Comparison of ENCODE assay signal across 13 mouse cellular contexts in the genomic region with DNA sequence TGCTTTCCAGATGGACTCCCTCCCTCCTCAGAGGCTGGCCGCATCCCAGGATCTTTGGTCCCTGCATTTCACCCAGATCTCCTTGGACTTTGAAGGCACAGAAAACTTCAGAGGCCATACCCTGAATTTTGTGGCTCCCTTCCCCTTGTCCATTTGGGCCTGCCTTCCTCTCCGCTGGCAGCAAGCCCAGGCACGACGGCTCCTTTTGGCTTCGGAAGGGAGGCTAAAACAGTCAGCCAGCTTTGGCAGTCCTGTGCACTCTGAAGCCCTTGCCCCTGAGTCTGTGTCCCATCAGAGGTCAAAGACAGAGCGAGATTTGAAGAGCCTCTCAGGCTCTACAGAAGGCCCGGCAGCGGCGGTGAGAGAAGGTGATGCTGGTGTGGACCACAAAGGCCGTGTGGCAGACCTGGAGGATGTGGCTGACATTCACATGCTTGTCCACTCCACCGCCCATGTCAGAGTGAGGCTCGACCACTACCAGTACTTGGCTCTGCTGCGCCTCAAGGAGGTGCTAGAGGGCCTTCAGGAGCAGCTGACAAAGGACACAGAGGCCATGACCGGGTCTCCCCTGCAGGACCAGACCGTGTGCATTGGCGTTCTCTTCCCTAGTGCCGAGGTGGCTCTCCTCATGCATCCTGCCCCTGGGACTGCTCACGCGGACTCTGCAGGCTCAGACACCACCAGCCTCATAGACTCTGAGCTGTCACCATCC. TPM values are rescaled to one million over a fixed set of nuclear protein-coding genes. Genes with fewer than 3 reads are reported as not detected.
DNase-seq lines count a peak whose midpoint lies in the region; ATAC-seq and TF ChIP-seq lines count a peak whose summit lies in the region.
"Had no signal": no experiment of that assay in that cellular context is flagged by ENCODE, and none has a peak within 500 bp of the region (broad histone marks: within the 10 kb centered on the region; RNA-seq: fewer than 3 reads in every experiment).

No protein-coding gene starts in this region.

- peak; percentile 50 to 66 for DNase-seq in cerebellum, postnatal 25 days
- no peak for DNase-seq in cerebellum, postnatal 4 days (ENCODE audit: low spot score in 2 of 2)
- DNase-seq in left cerebral cortex, adult 2 months (ENCODE audit: extremely low spot score in 1 of 2, low spot score in 2 of 2) = no peak
- no peak for DNase-seq in left cerebral cortex, adult 9 months (ENCODE audit: low spot score in 2 of 2)
- peak; percentile 82 for DNase-seq in adipocyte (ENCODE audit: low spot score)
- peak; percentile 51 for DNase-seq in heart, postnatal 0 days (ENCODE audit: low spot score)
- no peak for DNase-seq in thymus, adult 18-20 months
- no peak for DNase-seq in retina, postnatal 1 day

- no peaks in the 10 kb centered on the region for H3K27me3 ChIP-seq in heart, postnatal 0 days (ENCODE audit: control insufficient read depth, insufficient read depth, low read length)
- H3K27me3 ChIP-seq: forebrain, embryonic 13.5 days; kidney, embryonic 15.5 days; megakaryocyte, embryonic 14.5 days had no signal

- intact Hi-C loops in left cerebral cortex, adult 2 months (cut with DNase I) = no loop called here

- no peak overlapping the region for H3K27ac ChIP-seq in left cerebral cortex, adult 2 months
- peak overlapping the region; percentile 19 for H3K27ac ChIP-seq in heart, postnatal 0 days (ENCODE audit: low read depth)
- H3K27ac ChIP-seq: forebrain, embryonic 13.5 days; kidney, embryonic 15.5 days; limb, embryonic 10.5 days had no signal

- 0 out of 2 replicates have a peak overlapping the region, but pooled peaks have one; percentile 5 for H3K9ac ChIP-seq in heart, postnatal 0 days (replicated peaks; ENCODE audit: low read depth, low read length)
- H3K9ac ChIP-seq: forebrain, embryonic 13.5 days; kidney, embryonic 15.5 days had no signal

- peak; percentile 72 for ATAC-seq in heart, postnatal 0 days (ENCODE audit: insufficient read depth, low read depth)
- ATAC-seq: CD4-positive, CD25-positive, alpha-beta regulatory T cell, adult 4 months; forebrain, embryonic 13.5 days had no signal

- no peak overlapping the region for H3K4me3 ChIP-seq in left cerebral cortex, adult 2 months
- no peak overlapping the region for H3K4me3 ChIP-seq in heart, postnatal 0 days (ENCODE audit: low read depth, low read length)
- H3K4me3 ChIP-seq: forebrain, embryonic 13.5 days; kidney, embryonic 15.5 days; limb, embryonic 10.5 days; megakaryocyte, embryonic 14.5 days had no signal

- 54% methylated on average over 19 of the region's 19 CpGs for WGBS in heart, postnatal 0 days

- no peak for TF ChIP-seq EP300 in heart, postnatal 0 days (IDR thresholded peaks at IDR 0.05; ENCODE audit: low read depth)

- H3K4me1 ChIP-seq in heart, postnatal 0 days (ENCODE audit: control insufficient read depth, insufficient read depth) = 0 out of 2 replicates have a peak, but pooled peaks cover 6% of the 10 kb centered on the region
- H3K4me1 ChIP-seq: forebrain, embryonic 13.5 days; kidney, embryonic 15.5 days; limb, embryonic 10.5 days had no signal

- H3K9me3 ChIP-seq in heart, postnatal 0 days (replicated peaks; ENCODE audit: control insufficient read depth, low read length) = no peaks in the 10 kb centered on the region
- H3K9me3 ChIP-seq: forebrain, embryonic 13.5 days; kidney, embryonic 15.5 days; limb, embryonic 10.5 days; megakaryocyte, embryonic 14.5 days had no signal

- peak; percentile 1; the same call in 1 of the 2 replicates for TF ChIP-seq CTCF in left cerebral cortex, adult 2 months (IDR thresholded peaks at IDR 0.05)
- peak; percentile 37 for TF ChIP-seq CTCF in heart, postnatal 0 days (IDR thresholded peaks at IDR 0.05; ENCODE audit: low read depth)

- no peak overlapping the region for H3K4me2 ChIP-seq in heart, postnatal 0 days (ENCODE audit: low read depth, low read length)
- H3K4me2 ChIP-seq: forebrain, embryonic 13.5 days; kidney, embryonic 15.5 days had no signal

- H3K36me3 ChIP-seq in heart, postnatal 0 days (replicated peaks; ENCODE audit: control insufficient read depth, insufficient read depth, low read length) = peaks cover 38% of the 10 kb centered on the region

RNA-seq across cellular contexts. Expression of gene Anks1, which starts 22.5 kb away (rescaled TPM):
- 10 to 100 TPM; 36.6 to 54.9 TPM for total RNA-seq in left cerebral cortex, adult 2 months (2021)
- total RNA-seq in heart, postnatal 0 days (2014; rRNA removed; ENCODE audit: low replicate concordance) = 31.3 and 55.4 TPM in 2 replicates
- 7.7 and 11.0 TPM in 2 replicates for polyA plus RNA-seq in heart, postnatal 0 days (2015; fragmentation: Nextera tagmentation; extraction: Ambion mirVana)

RNA-seq across cellular contexts. Expression of gene Taf11, which starts 23.0 kb away (rescaled TPM):
- total RNA-seq in left cerebral cortex, adult 2 months (2021) = 10 to 100 TPM; 45.6 to 51.1 TPM
- total RNA-seq in heart, postnatal 0 days (2014; rRNA removed; ENCODE audit: low replicate concordance) = 9.2 and 12.1 TPM in 2 replicates
- 39.8 and 39.9 TPM in 2 replicates for polyA plus RNA-seq in heart, postnatal 0 days (2015; fragmentation: Nextera tagmentation; extraction: Ambion mirVana)

RNA-seq across cellular contexts. Expression of gene Uhrf1bp1, which starts 30.4 kb away (rescaled TPM):
- total RNA-seq in left cerebral cortex, adult 2 months (2021) = 10 to 100 TPM; 20.3 to 20.8 TPM
- 5.3 and 12.3 TPM in 2 replicates for total RNA-seq in heart, postnatal 0 days (2014; rRNA removed; ENCODE audit: low replicate concordance)
- 1.4 and 1.9 TPM in 2 replicates for polyA plus RNA-seq in heart, postnatal 0 days (2015; fragmentation: Nextera tagmentation; extraction: Ambion mirVana)

RNA-seq across cellular contexts. Expression of gene Snrpc, which starts 48.7 kb away (rescaled TPM):
- 10 to 100 TPM; 43.4 to 49.8 TPM for total RNA-seq in left cerebral cortex, adult 2 months (2021)
- 113 and 125 TPM in 2 replicates for total RNA-seq in heart, postnatal 0 days (2014; rRNA removed; ENCODE audit: low replicate concordance)
- 182 and 185 TPM in 2 replicates for polyA plus RNA-seq in heart, postnatal 0 days (2015; fragmentation: Nextera tagmentation; extraction: Ambion mirVana)

Comparison
In these comparisons a context has a peak if more than half of its experiments do, and no peak if none do; other contexts are left out.
1. DNase-seq: peak in cerebellum, postnatal 25 days (2 of 2), adipocyte (single experiment) and heart, postnatal 0 days (single experiment); none in cerebellum, postnatal 4 days (0 of 2), left cerebral cortex, adult 2 months (0 of 2), left cerebral cortex, adult 9 months (0 of 2), thymus, adult 18-20 months (0 of 2) and retina, postnatal 1 day (single experiment).